Mouse (Mus musculus): ENCODE measurements around the gene Zfp710. TPM values are rescaled to one million over a fixed set of nuclear protein-coding genes. Genes with fewer than 3 reads are reported as not detected.
A peak's percentile ranks its signal among the peaks of the same experiment; 100 is the strongest.

Gene Zfp710
- total and polyA plus RNA-seq, 3 experiments = 7.6 to 16.2 (median 14.4) TPM

DNA sequence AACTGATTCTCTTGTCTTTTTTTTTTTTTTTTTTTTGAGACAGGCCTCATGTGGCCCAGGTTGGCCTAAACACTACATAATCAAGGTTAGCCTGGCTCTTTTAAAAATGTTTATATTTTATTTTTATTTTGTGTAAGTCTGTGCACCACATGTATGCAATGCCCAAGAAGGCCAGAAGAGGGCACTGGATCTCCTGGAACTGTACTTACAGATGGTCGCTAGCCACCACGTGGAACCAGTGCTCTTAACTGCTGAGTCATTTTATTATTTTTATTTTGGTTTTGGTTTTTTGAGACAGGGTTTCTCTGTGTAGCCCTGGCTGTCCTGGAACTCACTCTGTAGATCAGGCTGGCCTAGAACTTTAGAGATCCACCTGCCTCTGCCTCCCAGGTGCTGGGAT is 13.1 kb upstream of the Zfp710 start:
- in situ Hi-C loops (cut with MboI; ENCODE audit: low pct_ligation_motif_present, low pct_unique_long_range_greater_than_20kb, low sequenced_read_pairs) = loop anchor here (25.0 kb wide), 1 partner anchor 251 kb away; the partner anchor contains the start of genes Ngrn and Vps33b
- H3K27ac ChIP-seq (ENCODE audit: insufficient read depth, low read depth) = no peak overlapping the region

DNA sequence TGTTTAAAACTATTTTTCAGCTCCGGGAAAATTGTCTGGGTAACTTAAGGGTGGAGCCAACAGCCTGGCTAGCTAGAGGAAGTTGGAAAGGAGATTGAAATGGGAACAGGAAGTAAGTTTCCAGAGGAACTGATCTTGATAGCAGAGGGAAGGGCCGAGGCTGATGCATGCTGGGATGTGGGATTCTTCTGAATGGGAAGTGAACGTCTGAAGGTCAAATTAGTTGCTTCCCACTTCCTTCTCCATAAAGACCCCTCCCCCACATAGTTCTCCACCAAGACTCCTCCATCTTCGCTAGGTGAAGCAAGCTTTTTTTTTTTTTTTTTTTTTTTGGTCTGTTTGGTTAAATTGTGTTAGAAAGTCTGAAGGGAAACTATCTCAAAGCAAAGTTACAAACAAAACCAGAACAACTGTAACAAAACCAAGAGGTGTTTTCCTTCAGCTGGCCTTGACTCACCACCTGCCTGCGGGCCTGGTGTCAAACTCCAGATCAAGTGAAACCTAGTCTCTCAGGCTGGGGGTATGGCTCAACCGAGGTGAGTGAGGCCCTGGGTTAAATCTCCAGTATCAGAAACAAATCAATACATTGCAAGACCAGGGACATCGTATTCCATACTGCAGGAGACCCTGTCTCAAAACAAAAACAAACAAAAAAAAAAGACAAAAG is 10.6 kb upstream of the Zfp710 start:
- no peak overlapping the region for H3K4me3 ChIP-seq (replicated peaks in 1 of 3; ENCODE audit: low read depth in 2 of 3, low read length in 2 of 3, poor library complexity in 1 of 3)
- dilution Hi-C loops (cut with MboI; ENCODE audit: extremely low pct_ligation_motif_present, extremely low pct_unique_long_range_greater_than_20kb, low sequenced_read_pairs) = no loop called here
- peak overlapping the region; percentile 37; the same call in 1 of the 2 replicates for H3K4me2 ChIP-seq (ENCODE audit: insufficient read depth, low read depth, poor library complexity, severe bottlenecking)
- H3K27ac ChIP-seq (ENCODE audit: insufficient read depth, low read depth) = peak overlapping the region; percentile 55; the same call in 1 of the 2 replicates
- H3K9ac ChIP-seq (ENCODE audit: insufficient read depth, low read depth) = no peak overlapping the region; the same call in 1 of the 2 replicates
- DNase-seq (ENCODE audit: extremely low read depth) = peak; percentile 55
- H3K4me1 ChIP-seq (ENCODE audit: control insufficient read depth in 1 of 2, insufficient read depth in 2 of 2) = peaks cover 2 to 33% of the 10 kb centered on the region in 2 experiments; a peak in 3 of 4 replicates
- no peaks in the 10 kb centered on the region for H3K27me3 ChIP-seq (replicated peaks)
- in situ Hi-C loops (cut with MboI; ENCODE audit: low pct_ligation_motif_present, low pct_unique_long_range_greater_than_20kb, low sequenced_read_pairs) = loop anchor here (25.0 kb wide), 1 partner anchor 248 kb away; the partner anchor contains the start of genes Ngrn and Vps33b
- no peaks in the 10 kb centered on the region for H3K9me3 ChIP-seq (replicated peaks; ENCODE audit: low read length)
- H3K36me3 ChIP-seq (replicated peaks in 1 of 2; ENCODE audit: control insufficient read depth in 1 of 2, insufficient read depth in 1 of 2, low read length in 1 of 2) = no peaks in the 10 kb centered on the region
- H3K79me2 ChIP-seq (replicated peaks; ENCODE audit: control insufficient read depth, extremely low read depth, insufficient read depth, poor library complexity, severe bottlenecking) = no peaks in the 10 kb centered on the region
- 0 out of 2 replicates have a peak, but pooled peaks have one; percentile 34 for TF ChIP-seq BHLHE40 (IDR thresholded peaks at IDR 0.05; ENCODE audit: low read depth, low read length)
- TF ChIP-seq USF2 (conservative IDR thresholded peaks at IDR 0.05; ENCODE audit: low read depth, low read length) = no peak
- TF ChIP-seq CHD1 (IDR thresholded peaks at IDR 0.05; ENCODE audit: low read depth, low read length) = no peak
- TF ChIP-seq NRF1 (IDR thresholded peaks at IDR 0.05; ENCODE audit: low read depth, low read length) = no peak
- TF ChIP-seq PAX5 (IDR thresholded peaks at IDR 0.05; ENCODE audit: low read length) = no peak
- 0 out of 2 replicates have a peak, but pooled peaks have one; percentile 52 for TF ChIP-seq SIN3A (IDR thresholded peaks at IDR 0.05; ENCODE audit: low read length)
- peak; percentile 55; the same call in 1 of the 2 replicates for TF ChIP-seq IRF4 (IDR thresholded peaks at IDR 0.05; ENCODE audit: low read depth, low read length)
- TF ChIP-seq ZNF384 (IDR thresholded peaks at IDR 0.05; ENCODE audit: low read depth, low read length) = peak; percentile 89
- TF ChIP-seq POLR2A (IDR thresholded peaks at IDR 0.05; ENCODE audit: low read depth, low read length) = no peak
- 0 out of 2 replicates have a peak, but pooled peaks have one; percentile 52 for TF ChIP-seq TBP (conservative IDR thresholded peaks at IDR 0.05; ENCODE audit: low read depth, low read length)
- TF ChIP-seq MEF2A (IDR thresholded peaks at IDR 0.05; ENCODE audit: borderline replicate concordance, low read depth, low read length) = peak; percentile 38; the same call in 1 of the 2 replicates
- TF ChIP-seq JUN (IDR thresholded peaks at IDR 0.05; ENCODE audit: insufficient read depth, low read depth, low read length) = no peak
- peak; percentile 71; the same call in 1 of the 2 replicates for TF ChIP-seq RCOR1 (conservative IDR thresholded peaks at IDR 0.05; ENCODE audit: low read depth, low read length)
- no peak for TF ChIP-seq MYC (IDR thresholded peaks at IDR 0.05; ENCODE audit: low read depth, low read length)
- TF ChIP-seq ZMIZ1 (IDR thresholded peaks at IDR 0.05; ENCODE audit: low read depth, low read length) = no peak
- peak; percentile 76; the same call in 1 of the 2 replicates for TF ChIP-seq MAZ (IDR thresholded peaks at IDR 0.05; ENCODE audit: low read depth, low read length)
- no peak for TF ChIP-seq CTCF (conservative IDR thresholded peaks at IDR 0.05 in 1 of 2, IDR thresholded peaks at IDR 0.05 in 1 of 2; ENCODE audit: low read depth in 2 of 2, low read length in 2 of 2)

More for the DNA sequence above, 13.1 kb upstream of the Zfp710 start:
- no peaks in the 10 kb centered on the region for H3K9me3 ChIP-seq (replicated peaks; ENCODE audit: low read length)
- H3K36me3 ChIP-seq (replicated peaks in 1 of 2; ENCODE audit: control insufficient read depth in 1 of 2, insufficient read depth in 1 of 2, low read length in 1 of 2) = no peaks in the 10 kb centered on the region
- H3K4me2 ChIP-seq (ENCODE audit: insufficient read depth, low read depth, poor library complexity, severe bottlenecking) = no peak overlapping the region
- H3K9ac ChIP-seq (ENCODE audit: insufficient read depth, low read depth) = no peak overlapping the region
- dilution Hi-C loops (cut with MboI; ENCODE audit: extremely low pct_ligation_motif_present, extremely low pct_unique_long_range_greater_than_20kb, low sequenced_read_pairs) = no loop called here
- TF ChIP-seq JUN (IDR thresholded peaks at IDR 0.05; ENCODE audit: insufficient read depth, low read depth, low read length) (peak; percentile 52; the same call in 1 of the 2 replicates), ZNF384 (IDR thresholded peaks at IDR 0.05; ENCODE audit: low read depth, low read length) (no peak), KAT2A (IDR thresholded peaks at IDR 0.05; ENCODE audit: insufficient replicate concordance, low read length) (no peak), MAX (IDR thresholded peaks at IDR 0.05; ENCODE audit: low read length) (peak; percentile 95), MAZ (IDR thresholded peaks at IDR 0.05; ENCODE audit: low read depth, low read length) (no peak), ZC3H11A (IDR thresholded peaks at IDR 0.05; ENCODE audit: low read depth, low read length) (peak; percentile 41; the same call in 1 of the 2 replicates), CHD2 (IDR thresholded peaks at IDR 0.05; ENCODE audit: low read length) (no peak), HCFC1 (IDR thresholded peaks at IDR 0.05; ENCODE audit: low read depth, low read length) (no peak), MEF2A (IDR thresholded peaks at IDR 0.05; ENCODE audit: borderline replicate concordance, low read depth, low read length) (no peak), MAFK (IDR thresholded peaks at IDR 0.05; ENCODE audit: insufficient replicate concordance, low read length) (peak; percentile 94), MYC (IDR thresholded peaks at IDR 0.05; ENCODE audit: low read depth, low read length) (peak; percentile 100), CHD1 (IDR thresholded peaks at IDR 0.05; ENCODE audit: low read depth, low read length) (no peak), BHLHE40 (IDR thresholded peaks at IDR 0.05; ENCODE audit: low read depth, low read length) (no peak), POLR2AphosphoS2 (IDR thresholded peaks at IDR 0.05; ENCODE audit: low read depth, low read length) (no peak), NELFE (IDR thresholded peaks at IDR 0.05; ENCODE audit: low read depth, low read length) (no peak), SMC3 (IDR thresholded peaks at IDR 0.05; ENCODE audit: low read depth, low read length) (peak; percentile 77), TCF12 (IDR thresholded peaks at IDR 0.05; ENCODE audit: low read depth, low read length) (0 out of 2 replicates have a peak, but pooled peaks have one; percentile 27), USF2 (conservative IDR thresholded peaks at IDR 0.05; ENCODE audit: low read depth, low read length) (no peak), EP300 (IDR thresholded peaks at IDR 0.05; ENCODE audit: low read length) (no peak), IRF4 (IDR thresholded peaks at IDR 0.05; ENCODE audit: low read depth, low read length) (peak; percentile 42; the same call in 1 of the 2 replicates), CTCF (conservative IDR thresholded peaks at IDR 0.05 in 1 of 2, IDR thresholded peaks at IDR 0.05 in 1 of 2; ENCODE audit: low read depth in 2 of 2, low read length in 2 of 2) (peak; percentile 36 to 82), RCOR1 (conservative IDR thresholded peaks at IDR 0.05; ENCODE audit: low read depth, low read length) (no peak), NRF1 (IDR thresholded peaks at IDR 0.05; ENCODE audit: low read depth, low read length) (no peak), MXI1 (IDR thresholded peaks at IDR 0.05; ENCODE audit: low read depth, low read length) (peak; percentile 85), UBTF (IDR thresholded peaks at IDR 0.05; ENCODE audit: low read depth, low read length) (no peak), TBP (conservative IDR thresholded peaks at IDR 0.05; ENCODE audit: low read depth, low read length) (no peak), ELF1 (IDR thresholded peaks at IDR 0.05; ENCODE audit: low read depth, low read length) (no peak), JUND (conservative IDR thresholded peaks at IDR 0.05; ENCODE audit: low read depth, low read length) (peak; percentile 73), ZMIZ1 (IDR thresholded peaks at IDR 0.05; ENCODE audit: low read depth, low read length) (no peak), PAX5 (IDR thresholded peaks at IDR 0.05; ENCODE audit: low read length) (no peak), SIN3A (IDR thresholded peaks at IDR 0.05; ENCODE audit: low read length) (peak; percentile 62), ZKSCAN1 (IDR thresholded peaks at IDR 0.05; ENCODE audit: borderline replicate concordance, low read depth, low read length) (no peak), POLR2A (IDR thresholded peaks at IDR 0.05; ENCODE audit: low read depth, low read length) (no peak), RAD21 (IDR thresholded peaks at IDR 0.05; ENCODE audit: low read depth, low read length) (peak; percentile 76), GABPA (IDR thresholded peaks at IDR 0.05; ENCODE audit: insufficient replicate concordance, low read depth, low read length) (no peak)
- no peaks in the 10 kb centered on the region for H3K79me2 ChIP-seq (replicated peaks; ENCODE audit: control insufficient read depth, extremely low read depth, insufficient read depth, poor library complexity, severe bottlenecking)
- peaks cover 2 to 23% of the 10 kb centered on the region in 2 experiments; a peak in 3 of 4 replicates for H3K4me1 ChIP-seq (ENCODE audit: control insufficient read depth in 1 of 2, insufficient read depth in 2 of 2)
- DNase-seq (ENCODE audit: extremely low read depth) = peak; percentile 87
- no peaks in the 10 kb centered on the region for H3K27me3 ChIP-seq (replicated peaks)
- no peak overlapping the region for H3K4me3 ChIP-seq (replicated peaks in 1 of 3; ENCODE audit: low read depth in 2 of 3, low read length in 2 of 3, poor library complexity in 1 of 3)

Measured in CH12.LX (cell line).